Mouse (Mus musculus) lung, adult 2 months (tissue): Measurements from ENCODE around the gene Clcn5.

Experiments
- CTCF ChIP-seq: fragments of 200-500 bp; IDR thresholded peaks from 2 replicates; pipeline ENCODE4 v1.5.1; 2011; ENCODE audit warnings: mild to moderate bottlenecking, low read length, control low read depth; ENCODE audit not compliant: insufficient read depth
- POLR2A ChIP-seq: fragments of 200-500 bp; IDR thresholded peaks from 2 replicates; pipeline ENCODE4 v1.6.1; 2011; ENCODE audit warnings: low read depth, mild to moderate bottlenecking, control low read depth, low read length, borderline replicate concordance; ENCODE audit errors: extremely low read depth

GRCm38 (mm10) chrX:7260400-7261113 is 58.6 kb downstream of the Clcn5 start:
- no peak for TF ChIP-seq CTCF
- TF ChIP-seq POLR2A: no peak
